Mouse (Mus musculus) lung, postnatal 4 days (tissue): ENCODE measurements at regions not wholly inside any gene's neighbourhood (a gene's known extent, or its start where the extent isn't known, plus 50 kb on each side); places are given as distances from the start of the nearest gene placed in this dataset.

Source experiments
- DNase-seq, 2 experiments: peaks; one replicate each; pipeline ENCODE4 v3.0.0; 2021

GRCm38 (mm10) chr15:64434502-64434901 lies 374.2 kb upstream of the Fam49b start:
- DNase-seq: peak in 1 of 2 experiments; percentile 9

- DNase-seq: no peak
Measured at GRCm38 (mm10) chr15:64434908-64435307, 374.6 kb upstream of the Fam49b start.

DNA sequence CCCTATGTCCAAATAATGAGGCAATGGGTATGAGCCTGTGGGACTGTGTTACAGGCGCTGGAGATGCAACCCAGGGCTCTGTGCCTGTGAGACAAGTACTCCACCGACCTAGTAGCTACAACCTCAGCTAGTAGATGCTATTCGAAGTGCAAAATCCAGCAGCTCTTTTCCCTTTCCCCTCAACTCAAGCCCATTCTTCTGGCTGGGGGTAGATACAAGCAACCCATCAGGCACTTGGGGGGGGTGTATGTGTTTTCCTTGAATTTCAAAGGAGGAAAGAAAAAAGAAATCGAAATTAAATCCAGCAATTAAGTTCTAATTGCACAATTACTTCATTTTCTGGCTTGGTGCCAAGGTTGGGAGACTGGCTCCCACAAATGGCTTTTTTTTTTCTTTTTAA lies 372.4 kb upstream of the Gm21798 start:
- no peak for DNase-seq

DNA sequence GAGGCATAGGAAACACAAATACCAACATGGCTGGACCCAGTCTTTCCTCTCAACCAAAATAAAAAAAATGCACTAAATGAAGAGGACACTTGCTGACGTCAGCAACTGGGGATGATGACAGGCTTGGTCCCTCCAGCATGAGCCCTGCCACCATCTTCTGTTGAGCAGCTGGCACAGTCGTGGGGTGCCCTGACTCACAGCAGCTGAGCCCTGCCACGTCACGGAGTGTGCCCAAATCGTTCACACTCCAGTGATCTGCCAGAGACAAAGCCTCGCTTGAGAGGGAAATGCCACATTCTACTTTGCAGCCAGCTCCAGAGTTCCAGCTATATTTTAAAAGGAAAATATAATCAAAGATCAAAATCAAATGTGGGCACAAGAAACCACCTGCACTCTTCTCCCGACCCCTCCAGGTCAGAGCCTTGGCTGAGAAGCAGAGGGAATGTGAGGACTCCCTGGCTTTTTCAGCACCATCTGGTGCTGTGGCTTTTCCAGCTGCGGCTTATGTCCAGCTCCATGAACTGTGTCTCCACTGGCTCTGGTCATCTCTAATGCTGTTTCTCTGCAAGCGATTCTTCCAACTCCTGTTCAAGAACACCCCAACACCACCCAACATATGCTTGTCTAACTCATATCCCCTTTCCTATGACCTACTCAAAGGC lies 371.0 kb upstream of the Gm21798 start:
- DNase-seq: no peak

GRCm38 (mm10) chr15:64447239-64447952 lies 370.1 kb upstream of the Gm21798 start:
- DNase-seq: no peak

DNA sequence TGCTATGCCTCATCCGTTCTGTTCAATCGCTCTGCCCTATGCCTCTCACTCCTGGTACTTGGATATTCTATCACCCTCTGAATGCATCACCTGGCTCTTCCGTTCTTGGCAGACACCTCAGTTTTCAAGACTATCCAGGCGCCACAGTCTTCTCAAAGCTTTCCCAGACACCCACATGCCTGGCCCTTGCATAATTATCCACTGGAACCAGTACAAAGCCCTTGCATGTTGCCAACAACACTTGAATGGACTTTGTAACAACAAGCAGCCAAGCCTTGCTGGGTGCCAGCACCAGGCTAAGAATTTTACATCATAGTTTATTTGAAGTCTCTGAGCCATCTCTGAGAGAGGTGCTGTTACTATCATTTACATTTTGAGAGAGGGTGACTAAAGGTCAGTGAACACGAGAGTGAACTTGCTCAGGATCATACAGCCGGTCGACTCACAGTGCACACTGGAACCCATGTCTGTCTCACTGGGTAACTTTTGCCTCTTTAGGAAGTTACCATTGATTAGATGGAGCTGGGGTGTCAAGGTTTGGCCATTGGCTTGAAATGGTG lies 368.8 kb upstream of the Gm21798 start:
- DNase-seq: peak; percentile 6 to 22

- no peak for DNase-seq
Measured at GRCm38 (mm10) chr15:64470743-64471142, 346.8 kb upstream of the Gm21798 start.

DNA sequence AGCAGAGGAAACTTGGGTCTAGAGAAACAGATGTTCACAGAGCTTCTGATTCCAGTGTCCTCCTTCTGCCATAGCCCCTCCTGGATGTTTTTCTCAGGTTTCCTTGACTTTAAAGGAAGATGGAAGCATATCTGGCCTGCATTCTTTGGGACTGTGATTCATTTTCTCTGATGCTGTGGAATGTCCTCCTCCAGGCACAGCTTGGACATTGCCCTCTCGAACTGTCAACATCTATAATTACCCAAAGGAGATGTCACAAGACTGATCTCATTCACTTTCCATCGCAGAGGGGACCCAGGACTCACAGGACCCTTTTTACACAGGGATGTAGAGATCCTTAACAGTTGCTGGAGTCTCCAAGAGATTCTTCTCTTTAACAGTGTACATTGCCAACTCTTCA lies 345.9 kb upstream of the Gm21798 start:
- DNase-seq: no peak

DNA sequence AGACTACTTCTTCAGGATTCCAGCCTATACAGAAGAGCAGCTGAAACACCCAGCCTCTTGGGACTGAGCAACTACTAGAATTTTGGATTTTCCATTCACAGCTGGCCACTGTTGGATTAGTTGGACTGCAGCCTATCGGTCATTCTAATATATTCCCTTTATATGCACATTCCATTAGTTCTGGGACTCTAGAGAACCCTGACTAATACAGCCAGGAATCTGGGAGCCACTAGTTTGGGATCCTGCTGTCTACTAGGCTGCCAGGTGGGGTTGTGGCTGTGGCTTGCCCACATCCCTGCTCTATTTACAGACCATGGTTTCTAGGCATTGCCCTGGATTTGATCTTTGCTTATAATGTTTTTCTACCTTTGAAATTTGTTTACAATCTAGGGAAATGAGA lies 343.3 kb upstream of the Gm21798 start:
- no peak for DNase-seq

DNA sequence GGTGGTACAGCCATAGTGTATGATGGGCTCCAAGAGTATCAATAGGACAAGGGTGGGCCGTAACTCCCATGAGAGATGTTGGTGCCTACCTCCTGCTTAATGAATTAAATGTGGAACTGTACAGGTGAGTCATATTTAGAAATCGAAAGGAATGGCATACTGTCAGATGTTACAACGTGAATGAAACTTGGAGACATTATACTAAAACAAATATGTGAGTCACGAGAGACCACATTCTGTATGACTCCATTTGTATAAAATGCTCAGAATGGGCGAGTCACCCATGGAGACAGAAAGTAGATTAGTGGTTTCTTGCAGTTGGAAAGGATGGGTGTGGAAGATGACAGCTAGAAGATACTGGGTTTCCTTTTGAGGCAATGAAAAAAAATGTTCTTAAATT lies 340.4 kb upstream of the Gm21798 start:
- DNase-seq: no peak

GRCm38 (mm10) chr15:64480625-64481024 lies 336.9 kb upstream of the Gm21798 start:
- no peak for DNase-seq

GRCm38 (mm10) chr15:64481226-64481625 lies 336.3 kb upstream of the Gm21798 start:
- no peak for DNase-seq

GRCm38 (mm10) chr15:64482960-64483359 lies 334.5 kb upstream of the Gm21798 start:
- DNase-seq: peak; percentile 6 to 20

GRCm38 (mm10) chr15:64487801-64488200 lies 329.7 kb upstream of the Gm21798 start:
- no peak for DNase-seq

- DNase-seq: no peak
Measured at GRCm38 (mm10) chr15:64500783-64501182, 316.7 kb upstream of the Gm21798 start.

DNA sequence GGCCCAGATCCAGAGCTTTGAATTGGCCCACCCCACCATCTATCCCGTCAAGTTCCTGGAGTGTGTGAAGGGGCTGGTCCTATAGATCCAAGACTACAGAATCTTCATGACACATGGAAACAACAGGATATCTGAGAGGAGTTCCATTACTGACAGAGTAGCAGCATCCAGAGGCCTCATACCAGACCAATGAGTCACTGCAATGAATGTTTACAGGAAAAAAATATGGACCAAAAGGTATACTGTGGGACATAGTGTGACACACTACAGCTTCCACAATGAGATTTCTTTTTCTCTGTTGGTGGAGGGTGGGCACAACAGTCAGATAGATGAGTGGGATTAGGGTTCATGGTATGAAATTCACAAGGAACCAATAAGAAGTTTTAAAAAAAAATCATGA lies 316.0 kb upstream of the Gm21798 start:
- DNase-seq: no peak

DNA sequence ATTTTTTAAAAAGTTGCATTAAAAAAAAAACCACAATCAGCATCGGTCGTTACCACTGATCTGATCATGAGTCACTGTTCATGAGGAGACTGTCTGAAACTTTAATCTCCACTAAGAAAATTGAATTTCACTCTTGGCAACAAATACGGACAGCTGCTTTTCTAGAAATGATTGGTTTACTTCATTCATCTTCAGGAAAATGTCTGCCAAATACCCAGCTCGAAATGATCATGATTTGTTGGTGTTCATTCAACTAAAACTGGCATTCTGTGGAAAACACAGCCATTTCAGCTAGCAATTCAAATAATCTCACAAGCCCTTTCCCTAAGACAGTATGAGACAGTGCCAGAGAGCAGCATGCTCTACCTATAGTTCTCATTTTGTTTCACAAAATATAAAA lies 312.7 kb upstream of the Gm21798 start:
- DNase-seq: no peak

GRCm38 (mm10) chr15:64510649-64511048 lies 306.8 kb upstream of the Gm21798 start:
- DNase-seq: no peak

- DNase-seq: no peak
Measured at GRCm38 (mm10) chr15:64511176-64511575, 306.3 kb upstream of the Gm21798 start.

DNA sequence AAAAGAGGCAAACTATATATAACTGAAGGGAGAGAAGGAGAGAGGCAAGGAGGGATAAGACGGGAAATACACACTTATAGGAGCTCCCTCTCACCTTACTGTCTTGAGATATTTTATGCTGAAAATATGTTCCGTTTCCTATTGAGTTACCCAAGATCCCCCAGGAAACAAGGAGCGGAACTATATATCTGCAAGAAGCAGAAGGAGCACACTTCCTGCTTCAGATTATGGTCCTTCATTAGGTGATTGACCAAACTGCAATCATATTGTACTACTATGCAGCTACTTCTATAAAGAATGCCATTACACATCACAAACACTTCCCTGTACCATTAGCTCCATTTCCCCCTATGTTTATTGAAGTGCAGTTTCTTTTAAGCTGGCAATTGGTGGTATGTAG lies 304.9 kb upstream of the Gm21798 start:
- no peak for DNase-seq

- no peak for DNase-seq
Measured at GRCm38 (mm10) chr15:64513501-64514097, 303.9 kb upstream of the Gm21798 start.

DNA sequence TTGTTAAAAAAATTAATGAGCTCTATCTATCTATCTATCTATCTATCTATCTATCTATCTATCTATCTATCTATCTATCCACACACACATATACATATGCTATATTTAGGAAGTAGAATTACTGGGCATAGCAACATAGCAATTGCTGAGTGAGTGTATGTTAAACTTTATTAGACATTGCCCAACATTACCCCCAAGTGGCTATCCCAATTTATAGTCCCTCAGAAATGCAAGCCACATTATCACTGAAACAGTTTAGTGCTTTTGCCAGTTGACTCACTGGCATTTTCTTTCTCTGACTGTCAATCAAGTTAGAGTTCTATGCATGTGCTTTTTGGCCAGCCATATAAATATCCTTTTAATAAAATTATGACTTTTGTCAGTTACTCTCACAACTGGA lies 302.3 kb upstream of the Gm21798 start:
- DNase-seq: no peak

GRCm38 (mm10) chr15:64519207-64519628 lies 298.3 kb upstream of the Gm21798 start:
- DNase-seq: no peak

DNA sequence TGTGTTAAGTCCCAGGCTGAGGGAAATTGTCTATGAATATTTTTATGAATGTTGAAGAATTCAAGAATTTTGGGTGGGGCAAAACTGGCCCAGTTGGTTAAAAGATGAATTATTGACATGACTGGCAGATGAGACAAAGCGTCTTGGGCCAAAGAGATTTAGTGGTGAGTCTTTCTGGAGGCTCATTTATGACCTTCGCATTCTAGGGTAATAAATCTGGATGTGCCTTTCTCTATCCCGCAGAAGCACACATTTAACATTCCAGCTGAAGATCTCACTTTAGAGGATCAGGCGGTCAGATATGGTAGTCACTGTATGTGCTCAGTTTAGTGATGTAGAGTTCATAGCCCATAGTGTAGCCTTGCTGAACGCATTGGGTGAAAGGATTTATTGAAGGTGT lies 296.9 kb upstream of the Gm21798 start:
- DNase-seq: no peak
